Mouse (Mus musculus) CH12.LX (cell line): ENCODE measurements around the gene Btbd35f2. TPM values are rescaled to one million over a fixed set of nuclear protein-coding genes. Genes with fewer than 3 reads are reported as not detected.
"Not testable (repeated sequence)": the region's sequence is repeated elsewhere in the genome, so short reads cannot be mapped to it uniquely, and the experiment has no call there.

Source experiments
- DNase-seq: peaks from one replicate; pipeline ENCODE4 v3.0.0-alpha.2; 2013; ENCODE audit errors: extremely low read depth
- H3K27ac ChIP-seq: 2 replicates; pipeline ENCODE4 v1.5.1; 2012; ENCODE audit warnings: low read depth, mild to moderate bottlenecking, control low read depth, moderate library complexity; ENCODE audit not compliant: insufficient read depth
- H3K27me3 ChIP-seq: replicated peaks from 2 replicates; pipeline ENCODE3; 2012; ENCODE audit warnings: inconsistent platforms
- H3K36me3 ChIP-seq, 2 experiments: replicated peaks in 1 of 2; 2 replicates each; pipeline versions ENCODE3 to v1.6.1; 2012; ENCODE audit warnings: inconsistent platforms in 1 of 2, low read length in 1 of 2, mild to moderate bottlenecking in 1 of 2, mixed read lengths in 1 of 2, moderate library complexity in 1 of 2; ENCODE audit not compliant: control insufficient read depth in 1 of 2, insufficient read depth in 1 of 2
- H3K4me1 ChIP-seq, 2 experiments: 2 replicates each; pipeline ENCODE4 v1.6.1; 2012; ENCODE audit warnings: inconsistent platforms in 1 of 2, moderate library complexity in 1 of 2; ENCODE audit not compliant: insufficient read depth in 2 of 2, control insufficient read depth in 1 of 2
- H3K4me2 ChIP-seq: 2 replicates; pipeline ENCODE4 v1.6.1; 2012; ENCODE audit warnings: low read depth, mild to moderate bottlenecking, control low read depth; ENCODE audit not compliant: poor library complexity, insufficient read depth, severe bottlenecking
- H3K4me3 ChIP-seq, 3 experiments: fragments of 150-350 bp in 1 of 3; sonication (generic) in 1 of 3; replicated peaks in 1 of 3; 2 replicates each; pipeline versions ENCODE3 to v1.5.1; 2011 to 2012; ENCODE audit warnings: low read depth in 2 of 3, low read length in 2 of 3, mild to moderate bottlenecking in 2 of 3, moderate library complexity in 2 of 3, control low read depth in 1 of 3, improper control_type of control experiment in 1 of 3, inconsistent platforms in 1 of 3, mixed read lengths in 1 of 3; ENCODE audit not compliant: poor library complexity in 1 of 3
- H3K79me2 ChIP-seq: replicated peaks from 2 replicates; pipeline ENCODE4 v1.6.1; 2012; ENCODE audit warnings: mild to moderate bottlenecking, moderate library complexity; ENCODE audit not compliant: control insufficient read depth, poor library complexity, insufficient read depth, severe bottlenecking; ENCODE audit errors: extremely low read depth
- H3K9ac ChIP-seq: 2 replicates; pipeline ENCODE4 v1.6.1; 2012; ENCODE audit warnings: low read depth, mild to moderate bottlenecking, control low read depth, moderate library complexity; ENCODE audit not compliant: insufficient read depth
- H3K9me3 ChIP-seq: replicated peaks from 2 replicates; pipeline ENCODE3; 2012; ENCODE audit warnings: low read length, inconsistent platforms, mixed read lengths
- dilution Hi-C: fragments of 300-500 bp; cut with MboI; formaldehyde crosslinking; loops from 2 replicates; pipeline ENCODE4 v1.14.3; 2020; ENCODE audit warnings: low sequenced_read_pairs; ENCODE audit not compliant: extremely low pct_unique_long_range_greater_than_20kb, extremely low pct_ligation_motif_present
- in situ Hi-C: fragments of 300-500 bp; cut with MboI; formaldehyde crosslinking; loops from 3 replicates; pipeline ENCODE4 v1.14.3; 2019; ENCODE audit warnings: low sequenced_read_pairs, low pct_ligation_motif_present, low pct_unique_long_range_greater_than_20kb, mixed read lengths
- polyA plus RNA-seq: library from polyadenylated mRNA; unstranded; fragments of >175 nt; gene quantifications from 2 replicates; pipeline ENCODE4 v1.2.1, GENCODE M21; 2012; ENCODE audit warnings: low read depth; ENCODE audit not compliant: insufficient read length
- total RNA-seq, 2 experiments: library from RNA; depleted of rRNA; stranded (reverse); fragments of 300-350 nt in 1 of 2; fragments of >200 nt in 1 of 2; gene quantifications; 2 replicates each; pipeline ENCODE4 v1.2.3; 2012 to 2014

Gene Btbd35f2
- total RNA-seq (2012; rRNA removed) (not detected in 2 replicates), total RNA-seq (2014; rRNA removed) (not detected in 2 replicates), polyA plus RNA-seq (not detected in 2 replicates)

GRCm38 (mm10) chrX:32278094-32278493 is at the start of gene Btbd35f2:
Gene Btbd35f2, plus strand, starts transcription at chrX:32278394.
- H3K4me3 ChIP-seq, dilution Hi-C loops, H3K27me3 ChIP-seq, H3K4me1 ChIP-seq, H3K79me2 ChIP-seq, H3K9ac ChIP-seq, in situ Hi-C loops, DNase-seq, H3K9me3 ChIP-seq, H3K27ac ChIP-seq, H3K4me2 ChIP-seq, H3K36me3 ChIP-seq: not testable (repeated sequence)

Other genes with a start within 250 kb of the Btbd35f2 start
- gene Btbd35f22, start 230.6 kb upstream of the Btbd35f2 start, total RNA-seq (2012; rRNA removed) = not detected in 2 replicates
- gene Btbd35f22, start 230.6 kb upstream of the Btbd35f2 start, total RNA-seq (2014; rRNA removed) = not detected in 2 replicates
- not detected in 2 replicates for gene Btbd35f22, start 230.6 kb upstream of the Btbd35f2 start, polyA plus RNA-seq